Mouse (Mus musculus): Measurements from ENCODE around the gene Rint1.

The Rint1 gene

GRCm38 (mm10) chr5:23865941-23866340 is 78.4 kb downstream of the Rint1 start:
- DNase-seq = no peak

Measured in cerebellum, postnatal 36 days (tissue).